Mouse (Mus musculus): ENCODE measurements around the gene C2cd2.
"Not testable (repeated sequence)": the region's sequence is repeated elsewhere in the genome, so short reads cannot be mapped to it uniquely, and the experiment has no call there.

C2cd2 gene

GRCm38 (mm10) chr16:97962151-97962948, at the start of gene C2cd2, which contains the start of gene Zbtb21:
C2cd2 (minus strand) TSS chr16:97962598.
Zbtb21 (minus strand) TSS chr16:97962622.
- peak; percentile 96 for DNase-seq (ENCODE audit: low read depth, low spot score)

- DNase-seq (ENCODE audit: low read depth, low spot score): not testable (repeated sequence)
These were observed 35.0 kb upstream of the C2cd2 start for GRCm38 (mm10) chr16:97997383-97997731.

- DNase-seq (ENCODE audit: low read depth, low spot score): peak; percentile 95
These were observed 34.4 kb upstream of the C2cd2 start, which contains the start of gene B230307C23Rik for GRCm38 (mm10) chr16:97996616-97997382. B230307C23Rik (plus strand) TSS chr16:97997315.

GRCm38 (mm10) chr16:97995849-97996615, 33.6 kb upstream of the C2cd2 start:
- no peak for DNase-seq (ENCODE audit: low read depth, low spot score)

- not testable (repeated sequence) for DNase-seq (ENCODE audit: low read depth, low spot score)
These were observed 30.1 kb upstream of the C2cd2 start for GRCm38 (mm10) chr16:97992477-97992876.

GRCm38 (mm10) chr16:97991517-97991916, 29.1 kb upstream of the C2cd2 start:
- no peak for DNase-seq (ENCODE audit: low read depth, low spot score)

GRCm38 (mm10) chr16:97984589-97984988, 22.2 kb upstream of the C2cd2 start:
- no peak for DNase-seq (ENCODE audit: low read depth, low spot score)

- DNase-seq (ENCODE audit: low read depth, low spot score): no peak
These were observed 19.0 kb upstream of the C2cd2 start for GRCm38 (mm10) chr16:97981362-97981761.

- no peak for DNase-seq (ENCODE audit: low read depth, low spot score)
These were observed 15.3 kb upstream of the C2cd2 start for GRCm38 (mm10) chr16:97977722-97978121.

- DNase-seq (ENCODE audit: low read depth, low spot score): no peak
These were observed 14.9 kb upstream of the C2cd2 start for GRCm38 (mm10) chr16:97977277-97977676.

- no peak for DNase-seq (ENCODE audit: low read depth, low spot score)
These were observed 1.6 kb upstream of the C2cd2 start for GRCm38 (mm10) chr16:97963956-97964540.

- no peak for DNase-seq (ENCODE audit: low read depth, low spot score)
These were observed 832 bp downstream of the C2cd2 start for GRCm38 (mm10) chr16:97961381-97962150.

- no peak for DNase-seq (ENCODE audit: low read depth, low spot score)
These were observed 2.0 kb downstream of the C2cd2 start for GRCm38 (mm10) chr16:97960348-97960747.

GRCm38 (mm10) chr16:97958401-97958973, 3.9 kb downstream of the C2cd2 start:
- DNase-seq (ENCODE audit: low read depth, low spot score): no peak

GRCm38 (mm10) chr16:97957626-97958025, 4.8 kb downstream of the C2cd2 start:
- no peak for DNase-seq (ENCODE audit: low read depth, low spot score)

- DNase-seq (ENCODE audit: low read depth, low spot score): no peak
These were observed 6.4 kb downstream of the C2cd2 start for GRCm38 (mm10) chr16:97956011-97956410.

GRCm38 (mm10) chr16:97953300-97953699, 9.1 kb downstream of the C2cd2 start:
- DNase-seq (ENCODE audit: low read depth, low spot score): no peak

GRCm38 (mm10) chr16:97952801-97953200, 9.6 kb downstream of the C2cd2 start:
- no peak for DNase-seq (ENCODE audit: low read depth, low spot score)

GRCm38 (mm10) chr16:97952371-97952770, 10.0 kb downstream of the C2cd2 start:
- DNase-seq (ENCODE audit: low read depth, low spot score): no peak

GRCm38 (mm10) chr16:97950061-97950460, 12.3 kb downstream of the C2cd2 start:
- peak; percentile 13 for DNase-seq (ENCODE audit: low read depth, low spot score)
